Mouse (Mus musculus) left cerebral cortex, postnatal 10 days (tissue): ENCODE measurements at regions not wholly inside any gene's neighbourhood (a gene's known extent, or its start where the extent isn't known, plus 50 kb on each side); places are given as distances from the start of the nearest gene placed in this dataset.

Source experiments
- DNase-seq, 2 experiments: peaks; one replicate each; pipeline ENCODE4 v3.0.0; 2021 to 2022; ENCODE audit warnings: low spot score in 2 of 2, mixed read lengths in 1 of 2; ENCODE audit errors: extremely low spot score in 1 of 2
- intact Hi-C: fragments of 180-260 bp; cut with DNase I; formaldehyde crosslinking; loops from one replicate; pipeline ENCODE4 v1.15.1; 2025

GRCm38 (mm10) chr2:30719611-30720290 is 83.7 kb downstream of the 1700001O22Rik start:
- DNase-seq = no peak
- intact Hi-C loops = loop anchor here (5.0 kb wide), 1 partner anchor 62 kb away; no protein-coding TSS in a partner anchor

- peak; percentile 81 to 92 for DNase-seq
- intact Hi-C loops = loop anchor here (5.0 kb wide), 1 partner anchor 62 kb away; no protein-coding TSS in a partner anchor
Observed at GRCm38 (mm10) chr2:30718741-30719381, 84.6 kb downstream of the 1700001O22Rik start.

- intact Hi-C loops = loop anchor here (5.0 kb wide), 1 partner anchor 61 kb away; no protein-coding TSS in a partner anchor
- peak; percentile 90 to 94 for DNase-seq
Observed at GRCm38 (mm10) chr2:30718329-30718675, 85.2 kb downstream of the 1700001O22Rik start.

GRCm38 (mm10) chr2:30717566-30718328 is 85.7 kb downstream of the 1700001O22Rik start:
- DNase-seq = no peak
- intact Hi-C loops = loop anchor here (5.0 kb wide), 1 partner anchor 60 kb away; no protein-coding TSS in a partner anchor

- intact Hi-C loops = loop anchor here (5.0 kb wide), 1 partner anchor 60 kb away; no protein-coding TSS in a partner anchor
- DNase-seq = peak in 1 of 2 experiments; percentile 56
Observed at GRCm38 (mm10) chr2:30716580-30717565, 86.6 kb downstream of the 1700001O22Rik start.

- intact Hi-C loops = loop anchor here (5.0 kb wide), 1 partner anchor 59 kb away; no protein-coding TSS in a partner anchor
- DNase-seq = no peak
Observed at GRCm38 (mm10) chr2:30715720-30716310, 87.6 kb downstream of the 1700001O22Rik start.

- DNase-seq = no peak
- intact Hi-C loops = no loop called here
Observed at GRCm38 (mm10) chr2:30713535-30713934, 89.9 kb downstream of the 1700001O22Rik start.

- intact Hi-C loops = no loop called here
- DNase-seq = no peak
Observed at GRCm38 (mm10) chr2:30712841-30713401, 90.5 kb downstream of the 1700001O22Rik start.

GRCm38 (mm10) chr2:30711853-30712498 is 91.5 kb downstream of the 1700001O22Rik start:
- DNase-seq = peak in 1 of 2 experiments; percentile 92
- intact Hi-C loops = no loop called here

GRCm38 (mm10) chr2:30711476-30711852 is 92.0 kb downstream of the 1700001O22Rik start:
- no peak for DNase-seq
- intact Hi-C loops = no loop called here

- DNase-seq = no peak
- intact Hi-C loops = no loop called here
Observed at GRCm38 (mm10) chr2:30710895-30711294, 92.6 kb downstream of the 1700001O22Rik start.

- DNase-seq = no peak
- intact Hi-C loops = loop anchor here (5.0 kb wide), 1 partner anchor 112 kb away; the partner anchor contains the start of gene Cstad
Observed at GRCm38 (mm10) chr2:30709386-30709884, 94.0 kb downstream of the 1700001O22Rik start.

- intact Hi-C loops = loop anchor here (5.0 kb wide), 1 partner anchor 112 kb away; the partner anchor contains the start of gene Cstad
- no peak for DNase-seq
Observed at GRCm38 (mm10) chr2:30708762-30709385, 94.6 kb downstream of the 1700001O22Rik start.

GRCm38 (mm10) chr2:30708001-30708683 is 95.3 kb downstream of the 1700001O22Rik start:
- intact Hi-C loops = loop anchor here (5.0 kb wide), 1 partner anchor 111 kb away; the partner anchor contains the start of gene Cstad
- DNase-seq = peak in 1 of 2 experiments; percentile 91

GRCm38 (mm10) chr2:30707099-30708000 is 96.1 kb downstream of the 1700001O22Rik start:
- peak in 1 of 2 experiments; percentile 86 for DNase-seq
- intact Hi-C loops = loop anchor here (5.0 kb wide), 1 partner anchor 110 kb away; the partner anchor contains the start of gene Cstad
